Mouse (Mus musculus) G1E (cell line): ENCODE measurements around the gene Sidt1. TPM values are rescaled to one million over a fixed set of nuclear protein-coding genes. Genes with fewer than 3 reads are reported as not detected.
"Not testable (repeated sequence)": the region's sequence is repeated elsewhere in the genome, so short reads cannot be mapped to it uniquely, and the experiment has no call there.

Experiments used
- ATAC-seq: 2 replicates; pipeline ENCODE4 v1.8.0; 2016; ENCODE audit warnings: mild to moderate bottlenecking; ENCODE audit not compliant: insufficient number of reproducible peaks, poor library complexity, low FRiP score, severe bottlenecking; ENCODE audit errors: extremely low read depth
- DNase-seq: peaks from one replicate; pipeline ENCODE4 v3.0.0; 2012; ENCODE audit warnings: low spot score
- H3K27me3 ChIP-seq: 2 replicates; pipeline ENCODE4 v1.6.1; 2012; ENCODE audit warnings: mild to moderate bottlenecking, low read length, inconsistent platforms; ENCODE audit not compliant: insufficient read depth
- H3K36me3 ChIP-seq: replicated peaks from 2 replicates; pipeline ENCODE3; 2012; ENCODE audit warnings: mild to moderate bottlenecking, inconsistent platforms
- H3K4me1 ChIP-seq: 2 replicates; pipeline ENCODE4 v1.6.1; 2012; ENCODE audit warnings: low read depth, low read length, inconsistent platforms, mixed read lengths; ENCODE audit not compliant: insufficient read depth
- H3K4me3 ChIP-seq: 2 replicates; pipeline ENCODE4 v1.5.1; 2012; ENCODE audit warnings: low read depth, mild to moderate bottlenecking, inconsistent platforms, low read length, moderate library complexity, mixed read lengths
- H3K9me3 ChIP-seq: replicated peaks from 2 replicates; pipeline ENCODE4 v1.6.1; 2012; ENCODE audit warnings: inconsistent platforms
- CTCF ChIP-seq: IDR thresholded peaks from 2 replicates; pipeline ENCODE4 v1.5.1; 2012; ENCODE audit warnings: low read depth, low read length, inconsistent platforms, mixed read lengths
- GATA1 ChIP-seq: IDR thresholded peaks from 2 replicates; pipeline ENCODE4 v1.6.1; 2012; ENCODE audit warnings: borderline replicate concordance, low read length, inconsistent platforms, mixed read lengths
- GATA2 ChIP-seq: IDR thresholded peaks from 2 replicates; pipeline ENCODE4 v1.6.1; 2012; ENCODE audit warnings: low read depth, low read length, inconsistent platforms, borderline replicate concordance
- POLR2AphosphoS5 ChIP-seq: IDR thresholded peaks from 2 replicates; pipeline ENCODE4 v1.6.1; 2012; ENCODE audit warnings: low read depth, low read length, inconsistent platforms; ENCODE audit not compliant: insufficient replicate concordance
- TAL1 ChIP-seq: conservative IDR thresholded peaks from 2 replicates; pipeline ENCODE4 v1.6.1; 2012; ENCODE audit warnings: low read depth, low read length, inconsistent platforms, mixed read lengths
- polyA plus RNA-seq: library from polyadenylated mRNA; stranded (reverse); fragments of >175 nt; gene quantifications from 2 replicates; pipeline ENCODE4 v1.2.3, GENCODE M21; 2012
- total RNA-seq, 2 experiments: library from RNA; stranded (forward) in 1 of 2; stranded (reverse) in 1 of 2; fragments of 200-1000 nt in 1 of 2; fragments of >200 nt in 1 of 2; fragmentation: Nextera tagmentation in 1 of 2; gene quantifications; 2 replicates each; pipeline ENCODE4 v1.2.3; 2014 to 2017

Gene Sidt1
- total and polyA plus RNA-seq, 3 experiments, result 1.1 TPM; not detected in 2

DNA sequence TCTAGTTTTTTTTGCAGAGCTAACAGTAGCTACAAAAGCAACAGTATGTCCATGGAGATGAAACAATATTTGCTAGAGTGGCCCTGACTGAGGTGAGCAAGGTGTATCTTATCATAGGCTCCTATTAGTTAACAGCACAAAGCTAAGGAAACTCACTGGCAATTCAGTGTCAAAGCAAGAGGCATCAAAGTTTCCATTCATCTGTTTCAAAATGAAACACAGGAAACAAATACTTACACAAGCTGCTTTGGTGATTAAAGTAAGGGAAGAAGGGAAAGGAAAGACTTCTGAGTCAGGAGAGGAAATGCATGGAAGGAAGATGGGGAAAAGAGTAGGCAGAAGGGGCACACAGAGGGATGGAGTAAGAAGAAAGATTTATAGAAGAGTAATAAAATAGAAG, 39.0 kb downstream of the Sidt1 start:
- Histone ChIP-seq H3K4me3 (no peak overlapping the region), H3K4me1 (no peaks in the 10 kb centered on the region), H3K27me3 (peaks cover 5% of the 10 kb centered on the region; the same call in 1 of the 2 replicates), H3K9me3 (no peaks in the 10 kb centered on the region), H3K36me3 (no peaks in the 10 kb centered on the region)
- ATAC-seq (no peak), DNase-seq (no peak)
- TF ChIP-seq POLR2AphosphoS5 (no peak), TAL1 (no peak), GATA1 (no peak), GATA2 (no peak), CTCF (no peak)

GRCm38 (mm10) chr16:44292681-44293080, 40.3 kb downstream of the Sidt1 start:
- not testable (repeated sequence) for H3K9me3 ChIP-seq, ATAC-seq, DNase-seq

DNA sequence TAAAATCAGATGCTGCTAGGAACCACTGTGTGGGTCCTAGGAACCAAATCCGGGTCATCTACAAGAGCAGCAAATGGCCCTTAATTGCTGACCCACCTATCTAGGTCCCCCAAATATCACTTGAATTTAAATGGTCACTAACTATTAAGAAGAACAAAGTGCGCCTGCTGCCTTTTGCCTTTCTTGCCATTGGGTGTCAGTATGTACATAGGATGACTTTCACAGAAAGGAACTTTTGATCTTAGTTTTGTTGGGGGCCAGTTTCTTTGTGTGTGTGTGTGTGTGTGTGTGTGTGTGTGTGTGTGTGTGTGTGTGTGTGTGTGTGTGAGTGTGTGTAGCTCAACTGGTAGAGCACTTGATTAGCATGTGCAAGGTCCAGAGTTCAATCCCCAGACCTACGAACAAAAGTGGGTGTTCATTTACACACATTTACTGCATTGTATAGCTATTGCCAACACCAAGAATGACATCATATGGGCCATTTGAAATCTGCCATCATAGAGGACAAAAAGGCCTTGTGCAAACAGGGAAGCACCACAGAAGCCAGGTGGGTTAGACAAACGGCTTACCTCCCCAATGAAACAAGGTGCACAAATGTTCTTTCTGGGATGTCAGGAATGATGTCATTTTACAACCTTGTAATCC, 43.9 kb downstream of the Sidt1 start:
- Histone ChIP-seq H3K4me1 (no peaks in the 10 kb centered on the region), H3K9me3 (no peaks in the 10 kb centered on the region), H3K27me3 (peaks cover 9% of the 10 kb centered on the region; the same call in 1 of the 2 replicates), H3K4me3 (no peak overlapping the region), H3K36me3 (no peaks in the 10 kb centered on the region)
- DNase-seq (no peak), ATAC-seq (no peak)
- no peak for TF ChIP-seq CTCF
- TF ChIP-seq POLR2AphosphoS5, result no peak
- TF ChIP-seq TAL1, result no peak
- no peak for TF ChIP-seq GATA2
- TF ChIP-seq GATA1, result no peak

More at GRCm38 (mm10) chr16:44292681-44293080, 40.3 kb downstream of the Sidt1 start:
- H3K27me3 ChIP-seq, H3K36me3 ChIP-seq, H3K4me3 ChIP-seq, H3K4me1 ChIP-seq: not testable (repeated sequence)

DNA sequence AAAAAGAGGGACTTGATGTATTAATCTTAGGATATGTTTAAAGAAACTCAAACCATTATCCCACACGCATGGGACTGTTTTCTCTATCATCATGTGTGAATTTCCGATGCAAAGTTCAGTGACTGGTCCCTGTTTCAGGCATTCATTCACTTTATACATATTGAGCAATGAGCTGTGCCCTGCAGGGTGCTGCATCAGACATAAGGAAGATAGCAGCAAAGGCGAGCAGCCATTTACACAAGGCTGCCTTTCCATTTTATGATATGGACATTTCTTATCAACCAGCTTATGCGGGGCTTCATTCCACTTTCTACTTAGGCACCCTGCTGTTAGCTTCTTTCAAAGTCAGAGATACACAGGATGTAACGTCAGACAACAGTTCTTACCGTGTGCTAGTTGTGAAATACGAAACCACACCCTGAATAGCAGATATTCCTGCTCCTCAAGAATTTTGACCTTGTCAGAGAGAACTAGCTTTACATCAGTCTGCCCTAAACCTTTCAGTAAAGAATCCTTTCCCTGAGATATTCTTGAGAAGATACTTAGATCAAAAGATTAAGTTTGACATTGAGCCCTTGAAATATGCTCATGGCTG, 45.5 kb downstream of the Sidt1 start:
- ATAC-seq (no peak), DNase-seq (no peak)
- Histone ChIP-seq H3K27me3 (peaks cover 8% of the 10 kb centered on the region), H3K4me3 (no peak overlapping the region), H3K4me1 (no peaks in the 10 kb centered on the region), H3K9me3 (no peaks in the 10 kb centered on the region), H3K36me3 (no peaks in the 10 kb centered on the region)
- TF ChIP-seq TAL1 (no peak), CTCF (no peak), POLR2AphosphoS5 (no peak), GATA2 (no peak), GATA1 (no peak)

DNA sequence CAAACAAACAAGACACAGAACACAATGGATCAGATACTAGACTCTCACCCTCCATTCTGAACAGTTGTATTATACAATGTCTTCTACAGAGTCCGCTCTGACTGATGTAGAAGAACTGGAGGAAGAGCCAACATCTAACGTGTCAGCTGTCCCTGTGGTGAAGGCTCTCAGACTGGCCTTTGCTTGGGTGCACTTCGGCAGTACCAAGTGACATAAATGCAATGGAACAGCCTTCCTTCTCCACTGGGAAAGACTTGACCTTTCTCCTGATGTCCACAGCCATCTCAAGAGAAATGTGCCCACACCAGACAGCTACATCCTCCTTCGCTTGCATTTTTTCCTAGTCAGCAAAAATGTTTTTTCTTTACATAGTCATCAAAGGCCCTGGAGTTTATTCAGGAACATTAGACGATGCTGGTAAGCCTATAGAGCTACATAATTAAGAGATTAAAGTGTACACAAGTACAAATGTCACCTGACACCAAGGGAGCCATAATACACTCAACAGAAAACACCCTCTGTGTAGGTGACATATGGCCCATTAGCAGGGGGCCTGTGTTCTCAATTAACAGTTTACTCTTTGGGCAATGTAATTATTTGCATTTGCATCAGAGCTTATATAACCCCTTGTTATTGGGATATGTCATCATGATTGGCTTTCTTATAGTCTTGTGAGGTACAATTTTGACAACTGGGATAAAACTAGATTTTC, 50.2 kb downstream of the Sidt1 start:
- no peaks in the 10 kb centered on the region for H3K4me1 ChIP-seq
- no peak overlapping the region for H3K4me3 ChIP-seq
- no peaks in the 10 kb centered on the region for H3K9me3 ChIP-seq
- ATAC-seq (no peak), DNase-seq (no peak)
- no peak for TF ChIP-seq TAL1
- TF ChIP-seq CTCF, result no peak
- no peak for TF ChIP-seq POLR2AphosphoS5
- TF ChIP-seq GATA1, result no peak
- TF ChIP-seq GATA2, result no peak
- peaks cover 5% of the 10 kb centered on the region; the same call in 1 of the 2 replicates for H3K27me3 ChIP-seq
- no peaks in the 10 kb centered on the region for H3K36me3 ChIP-seq

- Histone ChIP-seq H3K36me3 (no peaks in the 10 kb centered on the region), H3K4me3 (no peak overlapping the region), H3K27me3 (peaks cover 8% of the 10 kb centered on the region; the same call in 1 of the 2 replicates), H3K4me1 (no peaks in the 10 kb centered on the region), H3K9me3 (no peaks in the 10 kb centered on the region)
- TF ChIP-seq GATA2 (no peak), CTCF (no peak), GATA1 (no peak), TAL1 (no peak), POLR2AphosphoS5 (no peak)
- ATAC-seq (no peak), DNase-seq (no peak)
Observed at GRCm38 (mm10) chr16:44282036-44282435, 51.0 kb downstream of the Sidt1 start.
